Mouse (Mus musculus): ENCODE measurements at regions not wholly inside any gene's neighbourhood (a gene's known extent, or its start where the extent isn't known, plus 50 kb on each side); places are given as distances from the start of the nearest gene placed in this dataset.

GRCm38 (mm10) chr14:91534931-91535330 lies 2355.5 kb downstream of the Pcdh9 start:
- Histone ChIP-seq H3K4me2 (ENCODE audit: low read depth) (no peak overlapping the region), H3K9ac (ENCODE audit: low read length) (no peak overlapping the region), H3K4me1 (ENCODE audit: control insufficient read depth, insufficient read depth, low read length) (no peaks in the 10 kb centered on the region), H3K27me3 (ENCODE audit: control insufficient read depth, insufficient read depth, low read length) (no peaks in the 10 kb centered on the region), H3K9me3 (ENCODE audit: control insufficient read depth, low read length) (no peaks in the 10 kb centered on the region), H3K36me3 (ENCODE audit: control insufficient read depth, insufficient read depth, low read length) (no peaks in the 10 kb centered on the region), H3K4me3 (ENCODE audit: low read depth, low read length) (no peak overlapping the region), H3K27ac (ENCODE audit: low read depth, low read length) (no peak overlapping the region)
- DNase-seq (ENCODE audit: low spot score), result no peak
- 0 out of 2 replicates have a peak, but pooled peaks have one; percentile 6 for ATAC-seq (ENCODE audit: insufficient read depth, low FRiP score, low TSS enrichment)
- WGBS, result 47% methylated on average over 1 of the region's 1 CpGs

GRCm38 (mm10) chr14:91498449-91498848 lies 2392.0 kb downstream of the Pcdh9 start:
- Histone ChIP-seq H3K27ac (ENCODE audit: low read depth, low read length) (no peak overlapping the region), H3K27me3 (ENCODE audit: control insufficient read depth, insufficient read depth, low read length) (no peaks in the 10 kb centered on the region), H3K4me1 (ENCODE audit: control insufficient read depth, insufficient read depth, low read length) (no peaks in the 10 kb centered on the region), H3K36me3 (ENCODE audit: control insufficient read depth, insufficient read depth, low read length) (no peaks in the 10 kb centered on the region), H3K9me3 (ENCODE audit: control insufficient read depth, low read length) (no peaks in the 10 kb centered on the region), H3K4me3 (ENCODE audit: low read depth, low read length) (no peak overlapping the region), H3K4me2 (ENCODE audit: low read depth) (no peak overlapping the region), H3K9ac (ENCODE audit: low read length) (no peak overlapping the region)
- no peak for DNase-seq (ENCODE audit: low spot score)
- 62% methylated on average over 1 of the region's 1 CpGs for WGBS
- no peak for ATAC-seq (ENCODE audit: insufficient read depth, low FRiP score, low TSS enrichment)

- H3K27ac ChIP-seq (ENCODE audit: low read depth, low read length), result no peak overlapping the region
- ATAC-seq (ENCODE audit: insufficient read depth, low FRiP score, low TSS enrichment) (no peak), DNase-seq (ENCODE audit: low spot score) (no peak)
- H3K4me1 ChIP-seq (ENCODE audit: control insufficient read depth, insufficient read depth, low read length), result no peaks in the 10 kb centered on the region
- H3K4me2 ChIP-seq (ENCODE audit: low read depth), result no peak overlapping the region
- H3K4me3 ChIP-seq (ENCODE audit: low read depth, low read length), result no peak overlapping the region
- no peaks in the 10 kb centered on the region for H3K9me3 ChIP-seq (ENCODE audit: control insufficient read depth, low read length)
- H3K36me3 ChIP-seq (ENCODE audit: control insufficient read depth, insufficient read depth, low read length), result no peaks in the 10 kb centered on the region
- no peak overlapping the region for H3K9ac ChIP-seq (ENCODE audit: low read length)
- WGBS, result 76% methylated on average over 3 of the region's 3 CpGs
- no peaks in the 10 kb centered on the region for H3K27me3 ChIP-seq (ENCODE audit: control insufficient read depth, insufficient read depth, low read length)
Observed at GRCm38 (mm10) chr14:91478358-91478870, 2412.1 kb downstream of the Pcdh9 start.

- Histone ChIP-seq H3K9ac (ENCODE audit: low read length) (no peak overlapping the region), H3K4me1 (ENCODE audit: control insufficient read depth, insufficient read depth, low read length) (no peaks in the 10 kb centered on the region), H3K9me3 (ENCODE audit: control insufficient read depth, low read length) (no peaks in the 10 kb centered on the region), H3K36me3 (ENCODE audit: control insufficient read depth, insufficient read depth, low read length) (no peaks in the 10 kb centered on the region), H3K4me3 (ENCODE audit: low read depth, low read length) (no peak overlapping the region), H3K4me2 (ENCODE audit: low read depth) (no peak overlapping the region), H3K27ac (ENCODE audit: low read depth, low read length) (no peak overlapping the region), H3K27me3 (ENCODE audit: control insufficient read depth, insufficient read depth, low read length) (no peaks in the 10 kb centered on the region)
- ATAC-seq (ENCODE audit: insufficient read depth, low FRiP score, low TSS enrichment) (no peak), DNase-seq (ENCODE audit: low spot score) (no peak)
- 77% methylated on average over 3 of the region's 3 CpGs for WGBS
Observed at GRCm38 (mm10) chr14:91463910-91464309, 2426.6 kb downstream of the Pcdh9 start.

- Histone ChIP-seq H3K4me3 (ENCODE audit: low read depth, low read length) (no peak overlapping the region), H3K36me3 (ENCODE audit: control insufficient read depth, insufficient read depth, low read length) (no peaks in the 10 kb centered on the region), H3K27me3 (ENCODE audit: control insufficient read depth, insufficient read depth, low read length) (no peaks in the 10 kb centered on the region), H3K9ac (ENCODE audit: low read length) (no peak overlapping the region), H3K4me2 (ENCODE audit: low read depth) (no peak overlapping the region), H3K9me3 (ENCODE audit: control insufficient read depth, low read length) (no peaks in the 10 kb centered on the region), H3K4me1 (ENCODE audit: control insufficient read depth, insufficient read depth, low read length) (no peaks in the 10 kb centered on the region), H3K27ac (ENCODE audit: low read depth, low read length) (no peak overlapping the region)
- DNase-seq (ENCODE audit: low spot score), result no peak
- 72% methylated on average over 2 of the region's 2 CpGs for WGBS
- no peak for ATAC-seq (ENCODE audit: insufficient read depth, low FRiP score, low TSS enrichment)
Observed at GRCm38 (mm10) chr14:91462671-91463070, 2427.8 kb downstream of the Pcdh9 start.

GRCm38 (mm10) chr14:91458756-91459155 lies 2431.7 kb downstream of the Pcdh9 start:
- ATAC-seq (ENCODE audit: insufficient read depth, low FRiP score, low TSS enrichment), result no peak
- H3K27ac ChIP-seq (ENCODE audit: low read depth, low read length), result no peak overlapping the region

More at GRCm38 (mm10) chr14:91458756-91459155, 2431.7 kb downstream of the Pcdh9 start:
- DNase-seq (ENCODE audit: low spot score), result no peak
- Histone ChIP-seq H3K4me3 (ENCODE audit: low read depth, low read length) (no peak overlapping the region), H3K36me3 (ENCODE audit: control insufficient read depth, insufficient read depth, low read length) (no peaks in the 10 kb centered on the region), H3K4me1 (ENCODE audit: control insufficient read depth, insufficient read depth, low read length) (no peaks in the 10 kb centered on the region), H3K27me3 (ENCODE audit: control insufficient read depth, insufficient read depth, low read length) (no peaks in the 10 kb centered on the region), H3K4me2 (ENCODE audit: low read depth) (no peak overlapping the region), H3K9me3 (ENCODE audit: control insufficient read depth, low read length) (no peaks in the 10 kb centered on the region), H3K9ac (ENCODE audit: low read length) (no peak overlapping the region)
- 84% methylated on average over 4 of the region's 4 CpGs for WGBS
